Mouse (Mus musculus): ENCODE results near the gene Atxn2. TPM values are rescaled to one million over a fixed set of nuclear protein-coding genes. Genes with fewer than 3 reads are reported as not detected.

Atxn2 gene
- polyA plus RNA-seq, 1 experiment, result 43.1 TPM

DNA sequence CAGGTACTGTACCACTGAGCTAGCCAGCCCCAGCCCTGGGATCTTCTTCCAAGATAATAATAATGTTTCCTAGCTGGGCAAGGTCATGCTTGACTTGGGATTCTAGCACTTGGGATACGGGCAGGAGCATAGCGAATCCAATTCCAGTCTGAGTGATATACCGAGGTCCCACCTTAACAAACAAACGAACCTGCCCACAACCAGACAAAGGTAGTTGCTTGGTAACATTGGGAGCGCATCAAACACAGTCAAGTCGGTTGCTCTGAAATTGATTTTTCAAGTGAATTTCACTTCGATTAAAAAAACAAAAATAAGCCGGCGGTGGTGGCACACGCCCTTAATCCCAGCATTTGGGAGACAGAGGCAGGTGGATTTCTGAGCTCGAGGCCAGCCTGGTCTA lies 135.2 kb downstream of the Atxn2 start:
- TF ChIP-seq GATA1 (IDR thresholded peaks at IDR 0.05; ENCODE audit: low read length), result no peak

DNA sequence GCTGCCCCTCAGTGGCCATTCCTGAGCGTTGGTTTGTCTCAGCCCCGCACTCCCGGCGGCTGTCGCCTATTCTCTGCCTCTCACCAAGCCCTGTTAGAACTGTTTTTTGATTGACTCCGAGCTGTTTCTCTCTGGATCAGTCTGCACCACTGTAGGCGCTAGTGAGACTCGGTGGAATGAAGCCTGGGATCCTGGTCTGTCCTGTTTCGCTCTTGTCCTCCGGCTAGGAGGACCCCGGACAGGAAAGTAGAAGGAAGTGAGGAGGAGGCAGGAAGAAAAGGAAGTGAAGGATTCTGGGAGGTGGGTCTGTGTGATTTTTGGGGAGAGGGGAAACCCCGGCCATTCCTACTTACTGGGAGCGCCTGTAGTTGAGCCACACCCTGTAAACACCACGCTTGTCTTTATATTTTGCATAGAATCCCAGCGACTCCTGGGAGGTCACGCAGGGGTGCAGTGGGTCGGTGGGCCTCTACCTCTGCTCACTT lies 136.9 kb downstream of the Atxn2 start:
- no peak for TF ChIP-seq GATA1 (IDR thresholded peaks at IDR 0.05; ENCODE audit: low read length)

DNA sequence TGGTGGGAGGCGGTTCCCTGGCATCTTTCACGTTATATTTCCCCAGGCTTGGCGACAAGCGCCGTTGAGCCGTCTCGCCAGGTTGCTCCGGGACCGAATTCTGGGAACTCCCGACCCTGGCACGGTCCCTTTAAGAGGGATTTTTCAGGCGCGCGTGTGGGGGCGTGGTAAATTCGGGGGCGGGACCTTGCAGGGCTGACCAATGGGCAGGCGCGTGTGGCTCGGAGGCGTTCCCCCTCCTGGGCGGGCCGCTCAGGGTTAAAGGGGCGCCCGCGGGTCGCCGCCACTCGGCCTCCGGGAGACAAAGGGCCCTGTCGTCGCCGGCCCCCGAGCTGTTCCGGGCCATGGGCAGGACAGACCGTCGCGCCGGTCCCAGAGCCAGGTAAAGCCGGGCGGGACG lies 137.6 kb downstream of the Atxn2 start, which contains the start of gene Pheta1:
Gene Pheta1 (plus strand): TSS at position 242 of the 400 bp plus-strand sequence.
- no peak for TF ChIP-seq GATA1 (IDR thresholded peaks at IDR 0.05; ENCODE audit: low read length)

DNA sequence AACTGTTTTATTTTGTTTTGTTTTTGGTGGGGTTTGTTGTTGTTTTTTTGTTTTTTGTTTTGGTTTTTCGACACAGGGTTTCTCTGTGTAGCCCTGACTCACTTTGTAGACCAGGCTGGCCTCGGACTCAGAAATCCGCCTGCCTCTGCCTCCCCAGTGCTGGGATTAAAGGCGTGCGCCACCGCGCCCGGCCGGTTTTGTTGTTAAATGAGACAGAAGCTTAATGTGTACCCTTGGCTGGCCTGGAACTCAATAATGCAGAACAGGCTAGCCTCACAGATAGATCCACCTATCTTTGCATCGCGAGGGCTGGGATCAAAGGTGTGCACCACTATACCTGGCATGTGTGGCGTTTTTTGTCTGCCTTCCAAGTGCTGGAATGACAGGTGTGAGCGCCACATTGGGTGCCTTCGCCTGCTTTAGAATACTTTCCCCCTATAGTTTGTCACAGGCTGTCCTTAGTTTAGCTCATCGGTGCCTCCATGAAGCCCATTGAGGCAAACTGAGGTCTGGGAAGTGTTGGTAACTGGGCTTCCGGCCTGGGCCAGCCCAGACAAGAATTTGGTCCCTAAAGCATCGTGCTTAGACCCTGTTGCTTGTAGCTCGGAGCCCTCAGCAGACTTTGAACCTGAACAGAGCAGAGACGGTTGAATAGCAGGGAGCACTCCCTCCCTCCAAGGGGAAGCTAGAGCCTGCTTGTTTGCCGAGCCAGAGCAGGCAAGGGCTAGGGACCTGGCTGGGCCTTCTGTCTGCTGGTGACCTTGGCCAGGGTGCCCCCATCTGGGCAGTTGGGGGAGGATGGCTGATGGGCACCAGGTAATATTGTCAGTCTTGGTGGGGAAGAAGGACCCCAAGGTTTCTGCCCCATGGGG lies 138.6 kb downstream of the Atxn2 start:
- TF ChIP-seq GATA1 (IDR thresholded peaks at IDR 0.05; ENCODE audit: low read length), result no peak

DNA sequence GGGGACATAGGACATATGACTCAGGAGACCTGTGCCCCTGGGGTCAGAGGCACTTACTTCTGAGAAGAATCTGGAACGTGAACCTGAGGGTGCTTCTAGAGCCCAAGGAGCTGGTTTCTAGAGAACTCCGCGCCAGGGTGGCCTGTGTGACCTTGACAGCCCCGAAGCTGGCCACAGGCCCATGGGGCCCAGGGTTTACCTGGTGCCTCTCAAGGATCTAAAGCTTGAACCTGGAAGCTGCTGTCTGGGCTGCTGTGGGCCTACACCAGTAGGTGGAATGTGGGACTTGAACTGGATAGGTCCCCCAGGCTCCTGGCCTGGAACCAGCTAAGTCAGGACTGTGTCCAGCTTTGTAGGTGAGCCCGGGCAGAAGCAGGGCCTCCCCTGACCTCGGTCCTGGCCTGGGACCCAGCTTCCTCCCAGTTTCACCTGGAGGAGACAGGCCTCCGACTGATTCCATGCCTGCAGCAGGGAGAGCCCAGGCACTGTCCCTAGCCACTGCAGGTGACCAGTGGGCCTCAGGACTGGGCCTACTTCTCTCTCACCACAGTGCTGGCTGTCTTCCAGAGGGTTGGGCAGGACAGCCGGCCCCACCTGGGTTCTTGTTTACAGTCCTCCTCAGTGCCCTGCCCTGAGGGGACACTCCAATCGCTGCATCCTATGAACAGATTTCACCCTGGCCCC lies 142.4 kb downstream of the Atxn2 start:
- no peak for TF ChIP-seq GATA1 (IDR thresholded peaks at IDR 0.05; ENCODE audit: low read length)

DNA sequence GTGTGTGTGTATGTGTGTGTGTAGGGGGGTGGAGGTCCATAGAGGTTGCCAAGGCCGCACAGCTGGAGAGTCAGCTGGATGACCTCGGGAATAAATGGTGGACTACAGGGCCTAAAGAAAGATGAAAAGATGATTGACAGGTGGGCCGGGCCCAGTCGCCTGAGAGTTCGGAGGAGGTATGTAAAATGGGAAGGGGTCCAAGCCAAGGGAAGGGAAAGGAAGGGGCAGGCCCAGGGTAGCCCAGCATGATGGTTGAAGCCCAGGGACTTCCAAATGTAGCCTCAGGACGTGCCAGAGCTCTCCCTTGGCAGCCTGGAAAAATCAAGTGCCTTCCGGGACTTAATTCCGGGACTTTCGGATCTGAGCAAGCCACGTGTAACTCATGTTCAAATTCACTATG lies 143.6 kb downstream of the Atxn2 start:
- no peak for TF ChIP-seq GATA1 (IDR thresholded peaks at IDR 0.05; ENCODE audit: low read length)

DNA sequence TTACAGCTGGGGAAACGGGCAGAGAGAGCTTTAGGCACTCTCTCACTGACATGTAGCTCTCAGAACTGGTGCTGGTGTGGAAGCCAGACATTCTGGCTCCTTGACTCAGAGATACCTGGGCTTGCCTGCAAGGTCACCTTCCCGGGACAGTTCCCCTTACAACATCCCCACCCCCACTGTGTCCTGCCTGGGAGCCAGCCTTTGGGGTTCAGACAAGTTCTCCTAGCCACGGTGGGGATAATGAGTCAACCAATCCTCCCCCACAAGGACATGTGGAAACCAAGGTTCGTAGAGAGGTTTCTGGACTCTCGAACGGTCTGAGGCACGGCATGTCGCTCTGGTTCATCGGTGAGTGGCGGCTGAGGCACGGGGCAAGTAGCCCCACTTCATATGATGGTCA lies 145.6 kb downstream of the Atxn2 start:
- TF ChIP-seq GATA1 (IDR thresholded peaks at IDR 0.05; ENCODE audit: low read length), result no peak

DNA sequence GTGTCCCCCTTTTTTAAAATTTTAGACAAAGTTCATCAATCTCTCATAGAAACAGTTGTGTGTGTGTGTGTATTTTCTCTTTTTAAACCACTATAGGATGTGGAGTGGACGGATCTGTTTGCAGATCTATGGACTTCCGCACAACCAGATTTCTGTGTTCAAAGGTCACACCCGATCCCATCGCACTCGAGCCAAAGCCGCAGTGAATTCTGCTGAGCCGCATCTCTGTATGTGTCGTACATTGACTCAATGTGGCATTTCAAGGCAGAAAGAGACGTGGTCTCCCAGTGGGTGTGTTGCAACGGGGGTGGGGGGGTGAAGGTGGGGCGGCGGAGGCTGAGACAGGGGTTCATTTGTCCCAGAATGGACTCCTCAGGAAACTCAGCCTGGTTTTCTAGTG lies 147.3 kb downstream of the Atxn2 start:
- TF ChIP-seq GATA1 (IDR thresholded peaks at IDR 0.05; ENCODE audit: low read length), result no peak

DNA sequence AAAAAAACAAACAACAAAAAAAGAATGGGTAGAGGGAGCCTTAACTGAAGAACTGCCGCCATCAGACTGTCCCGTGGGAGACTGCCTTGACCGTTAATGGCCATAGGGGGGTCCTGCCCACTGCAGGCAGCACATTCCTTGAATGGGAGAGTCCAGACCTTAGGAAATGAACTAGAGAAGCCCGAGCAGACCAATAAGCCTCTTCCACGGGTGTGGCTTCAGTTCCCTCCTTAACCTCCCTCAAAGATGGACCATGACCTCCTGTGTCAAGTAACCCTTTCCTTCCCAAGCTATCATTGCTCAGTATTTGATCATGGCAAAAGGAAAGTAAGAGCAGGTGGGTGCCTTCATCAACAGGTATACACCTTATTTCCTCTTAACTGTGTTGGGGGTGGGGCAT lies 150.8 kb downstream of the Atxn2 start:
- TF ChIP-seq GATA1 (IDR thresholded peaks at IDR 0.05; ENCODE audit: low read length), result no peak

DNA sequence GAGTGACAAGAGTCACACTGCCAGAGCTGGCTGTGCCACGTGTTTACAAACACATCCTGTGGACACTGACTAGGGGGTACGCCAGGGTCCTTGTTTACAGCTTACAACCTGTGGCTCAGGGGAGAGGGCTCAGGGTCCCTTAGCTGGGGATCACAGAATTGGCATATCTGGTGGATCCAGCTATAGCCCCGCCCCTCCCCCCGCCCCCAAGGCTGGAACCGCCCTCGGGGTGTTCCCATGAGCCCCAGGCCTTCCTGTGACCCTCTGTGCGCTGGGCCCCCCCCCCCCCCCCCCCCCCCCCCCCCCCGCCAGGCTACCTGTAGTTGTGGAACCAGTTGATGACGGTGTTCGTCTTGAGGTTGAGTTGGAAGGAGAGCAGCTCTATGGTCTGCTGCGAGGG lies 153.2 kb downstream of the Atxn2 start:
- no peak for TF ChIP-seq GATA1 (IDR thresholded peaks at IDR 0.05; ENCODE audit: low read length)

Other genes with a start within 250 kb of the Atxn2 start
- not detected in 2 replicates for gene Adam1b, start 207.9 kb upstream of the Atxn2 start, polyA plus RNA-seq (2012)
- 0.11 and 0.15 TPM in 2 replicates for gene Adam1a, start 165.9 kb upstream of the Atxn2 start, polyA plus RNA-seq (2012)
- gene Gm42878, start 165.9 kb upstream of the Atxn2 start, polyA plus RNA-seq (2012), result not detected in 2 replicates
- gene Mapkapk5, start 165.4 kb upstream of the Atxn2 start, polyA plus RNA-seq (2012), result 52.3 and 61.2 TPM in 2 replicates
- 124 and 151 TPM in 2 replicates for gene Aldh2, start 117.5 kb upstream of the Atxn2 start, polyA plus RNA-seq (2012)
- gene Acad12, start 92.4 kb upstream of the Atxn2 start, polyA plus RNA-seq (2012), result 1.0 and 1.3 TPM in 2 replicates
- gene Acad10, start 50.8 kb upstream of the Atxn2 start, polyA plus RNA-seq (2012), result 2.6 and 3.5 TPM in 2 replicates
- gene Brap, start 50.8 kb upstream of the Atxn2 start, polyA plus RNA-seq (2012), result 12.8 and 12.9 TPM in 2 replicates
- 131 and 166 TPM in 2 replicates for gene Sh2b3, start 126.3 kb downstream of the Atxn2 start, polyA plus RNA-seq (2012)
- 15.4 and 22.0 TPM in 2 replicates for gene Pheta1, start 137.6 kb downstream of the Atxn2 start, polyA plus RNA-seq (2012)

All from G1E-ER4 (cell line).